Mouse (Mus musculus) testis, adult 2 months (tissue): Measurements from ENCODE around the gene Dvl2.

Experiments used
- CTCF ChIP-seq: fragments of 200-500 bp; IDR thresholded peaks from 2 replicates; pipeline ENCODE4 v1.5.1; 2012; ENCODE audit warnings: low read depth, mild to moderate bottlenecking, inconsistent platforms, low read length, moderate library complexity; ENCODE audit not compliant: control insufficient read depth, insufficient read depth, insufficient replicate concordance
- POLR2A ChIP-seq: fragments of 200-500 bp; IDR thresholded peaks from 2 replicates; pipeline ENCODE4 v1.6.1; 2012; ENCODE audit warnings: low read depth, mild to moderate bottlenecking, inconsistent platforms, low read length, moderate library complexity; ENCODE audit not compliant: control insufficient read depth

DNA sequence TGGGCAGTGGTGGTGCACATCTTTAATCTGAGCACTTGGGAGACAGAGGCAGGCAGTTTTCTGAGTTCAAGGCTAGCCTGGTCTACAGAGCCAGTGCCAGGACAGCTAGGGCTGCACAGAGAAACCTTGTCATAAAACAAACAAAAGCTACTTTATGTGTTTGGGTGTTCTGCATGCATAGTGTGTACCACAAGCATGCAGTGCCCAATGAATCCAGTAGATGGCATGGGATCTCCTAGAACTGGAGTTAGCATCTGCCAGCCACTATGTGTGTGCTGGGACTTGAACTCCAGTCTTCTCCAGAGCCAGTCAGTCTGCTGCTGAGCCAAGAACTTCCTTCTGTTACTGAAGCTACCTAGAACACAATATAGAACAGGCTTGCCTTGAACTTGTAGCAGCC lies 1.5 kb downstream of the Dvl2 start:
- TF ChIP-seq CTCF = no peak
- TF ChIP-seq POLR2A = no peak
